Mouse (Mus musculus) hindbrain, embryonic 16.5 days (tissue): ENCODE data around the gene Pole3. TPM values are rescaled to one million over a fixed set of nuclear protein-coding genes. Genes with fewer than 3 reads are reported as not detected.

Experiments
- ATAC-seq: fragments of 200-750 bp; cut with Nextera tagmentation; 2 replicates; pipeline ENCODE4 v1.8.0; 2017; ENCODE audit warnings: moderate TSS enrichment, moderate library complexity
- H3K27ac ChIP-seq: fragments of 300-500 bp; sonication (generic); 2 replicates; pipeline ENCODE4 v1.5.1; 2014; ENCODE audit warnings: low read depth, mild to moderate bottlenecking, control low read depth, low read length, moderate library complexity
- H3K27me3 ChIP-seq: fragments of 300-500 bp; sonication (generic); replicated peaks from 2 replicates; pipeline ENCODE4 v1.6.1; 2014; ENCODE audit warnings: low read length; ENCODE audit not compliant: control insufficient read depth, insufficient read depth
- H3K36me3 ChIP-seq: fragments of 300-500 bp; sonication (generic); 2 replicates; pipeline ENCODE4 v1.6.1; 2014; ENCODE audit warnings: mild to moderate bottlenecking, low read length, moderate library complexity, mixed read lengths; ENCODE audit not compliant: control insufficient read depth, insufficient read depth
- H3K4me1 ChIP-seq: fragments of 300-500 bp; sonication (generic); 2 replicates; pipeline ENCODE4 v1.6.1; 2014; ENCODE audit warnings: low read depth, low read length; ENCODE audit not compliant: control insufficient read depth, insufficient read depth
- H3K4me2 ChIP-seq: fragments of 300-500 bp; sonication (generic); 2 replicates; pipeline ENCODE4 v1.6.1; 2014; ENCODE audit warnings: mild to moderate bottlenecking, low read length, control low read depth, moderate library complexity
- H3K4me3 ChIP-seq: fragments of 300-500 bp; sonication (generic); 2 replicates; pipeline ENCODE4 v1.5.1; 2014; ENCODE audit warnings: mild to moderate bottlenecking, low read length, control low read depth, moderate library complexity
- H3K9ac ChIP-seq: fragments of 300-500 bp; sonication (generic); 2 replicates; pipeline ENCODE4 v1.6.1; 2014; ENCODE audit warnings: low read depth, mild to moderate bottlenecking, control low read depth, low read length, moderate library complexity
- H3K9me3 ChIP-seq: fragments of 300-500 bp; sonication (generic); 2 replicates; pipeline ENCODE4 v1.6.1; 2014; ENCODE audit warnings: mild to moderate bottlenecking, low read length, moderate library complexity; ENCODE audit not compliant: control insufficient read depth
- WGBS: fragments of 180-500 bp; shearing (Covaris S2); extraction: QIAGEN DNeasy Blood & Tissue Kit; methylation state at CpG from one replicate; pipeline ENCODE4 v1.1.7; 2014; 5-methylcytosine and 5-hydroxymethylcytosine counted together
- polyA plus RNA-seq: library from polyadenylated mRNA; unstranded; fragments of >200 nt; fragmentation: Nextera tagmentation; extraction: Ambion mirVana; gene quantifications from 2 replicates; pipeline ENCODE4 v1.2.1, GENCODE M21; 2015

Pole3 gene
- polyA plus RNA-seq, 1 experiment from 2014 or later = 61.8 TPM

GRCm38 (mm10) chr4:62475131-62475530 is 49.7 kb downstream of the Pole3 start:
- WGBS = 94% methylated on average over 2 of the region's 2 CpGs
- Histone ChIP-seq H3K4me2 (no peak overlapping the region), H3K4me1 (no peaks in the 10 kb centered on the region; the same call in 1 of the 2 replicates), H3K36me3 (no peaks in the 10 kb centered on the region), H3K27me3 (peaks cover 9% of the 10 kb centered on the region; the same call in 1 of the 2 replicates), H3K27ac (no peak overlapping the region), H3K9ac (no peak overlapping the region), H3K9me3 (no peaks in the 10 kb centered on the region), H3K4me3 (no peak overlapping the region)
- no peak for ATAC-seq

Other genes starting within 250 kb of the Pole3 start
- 22.9 and 24.6 TPM in 2 replicates for gene Fkbp15, start 164.5 kb downstream of the Pole3 start, polyA plus RNA-seq
- gene Slc31a1, start 164.3 kb downstream of the Pole3 start, polyA plus RNA-seq = 50.0 and 51.1 TPM in 2 replicates
- 71.0 and 72.2 TPM in 2 replicates for gene Cdc26, start 116.4 kb downstream of the Pole3 start, polyA plus RNA-seq
- gene Prpf4, start 116.3 kb downstream of the Pole3 start, polyA plus RNA-seq = 12.4 and 15.8 TPM in 2 replicates
- 0.29 TPM in 1 of 2 replicates, not detected in the other for gene Rnf183, start 89.8 kb downstream of the Pole3 start, polyA plus RNA-seq
- 14.4 and 16.0 TPM in 2 replicates for gene Wdr31, start 54.2 kb downstream of the Pole3 start, polyA plus RNA-seq
- 0.63 and 0.80 TPM in 2 replicates for gene Bspry, start 45.0 kb downstream of the Pole3 start, polyA plus RNA-seq
- 11.2 and 11.5 TPM in 2 replicates for gene Hdhd3, start 21.6 kb downstream of the Pole3 start, polyA plus RNA-seq
- 72.2 and 75.6 TPM in 2 replicates for gene Alad, start 5.2 kb downstream of the Pole3 start, polyA plus RNA-seq
- gene 4933430I17Rik, start 301 bp upstream of the Pole3 start, polyA plus RNA-seq = 0.53 and 0.71 TPM in 2 replicates
- 58.1 and 64.6 TPM in 2 replicates for gene Rgs3, start 34.8 kb upstream of the Pole3 start, polyA plus RNA-seq